Mouse (Mus musculus) ES-Bruce4 (cell line): ENCODE results near the gene Mtif3.

Source experiments
- CTCF ChIP-seq: IDR thresholded peaks from one replicate; pipeline ENCODE4 v1.8.1; 2011; ENCODE audit warnings: low read depth, low read length
- EP300 ChIP-seq: IDR thresholded peaks from 2 replicates; pipeline ENCODE4 v1.6.1; 2011; ENCODE audit warnings: low read depth, low read length; ENCODE audit not compliant: insufficient read depth
- POLR2A ChIP-seq: IDR thresholded peaks from one replicate; pipeline ENCODE4 v1.8.1; 2011; ENCODE audit warnings: low read length; ENCODE audit not compliant: insufficient read depth

GRCm38 (mm10) chr5:146939109-146939796 is 24.3 kb downstream of the Mtif3 start:
- TF ChIP-seq POLR2A, result no peak
- TF ChIP-seq EP300, result no peak
- TF ChIP-seq CTCF, result peak; percentile 80
